Mouse (Mus musculus): ENCODE measurements around the gene Rnf220.

GRCm38 (mm10) chr4:117374078-117374540, 122.7 kb downstream of the Rnf220 start:
- TF ChIP-seq POU5F1 (IDR thresholded peaks at IDR 0.05; ENCODE audit: borderline replicate concordance, low read length) (no peak), CTCF (conservative IDR thresholded peaks at IDR 0.05; ENCODE audit: low read length) (no peak)
